In genomic region chr9:118082575-118083431, GRCm38 (mm10) we compare ENCODE assay signal across 8 mouse cellular contexts. TPM values are rescaled to one million over a fixed set of nuclear protein-coding genes. Genes with fewer than 3 reads are reported as not detected.
A peak's percentile ranks its signal among the peaks of the same experiment; 100 is the strongest.
DNase-seq lines count a peak whose midpoint lies in the region; ATAC-seq and TF ChIP-seq lines count a peak whose summit lies in the region.

No protein-coding gene starts in this region.

- no peaks in the 10 kb centered on the region for H3K27me3 ChIP-seq in kidney, embryonic 16.5 days (ENCODE audit: insufficient read depth, low read length)
- H3K27me3 ChIP-seq in limb, embryonic 12.5 days: no peaks in the 10 kb centered on the region
- H3K27me3 ChIP-seq in neural tube, embryonic 12.5 days (replicated peaks): no peaks in the 10 kb centered on the region

- peak overlapping the region; percentile 37 for H3K4me3 ChIP-seq in kidney, embryonic 16.5 days (ENCODE audit: low read length)
- H3K4me3 ChIP-seq in embryonic fibroblast, embryonic 13.5 days (ENCODE audit: insufficient read depth, low read length): peak overlapping the region; percentile 11; the same call in 1 of the 2 replicates
- peak overlapping the region; percentile 32 for H3K4me3 ChIP-seq in limb, embryonic 12.5 days (replicated peaks)
- H3K4me3 ChIP-seq in neural tube, embryonic 12.5 days: peak overlapping the region; percentile 24; the same call in 1 of the 2 replicates

- no peak overlapping the region for H3K27ac ChIP-seq in kidney, embryonic 16.5 days (ENCODE audit: low read length)
- no peak overlapping the region for H3K27ac ChIP-seq in embryonic fibroblast, embryonic 13.5 days (ENCODE audit: insufficient read depth, low read length)
- H3K27ac ChIP-seq in limb, embryonic 12.5 days: peak overlapping the region; percentile 50; the same call in 1 of the 2 replicates
- H3K27ac ChIP-seq in neural tube, embryonic 12.5 days: no peak overlapping the region

- peak; percentile 57; the same call in 1 of the 2 replicates for TF ChIP-seq POLR2A in embryonic fibroblast, embryonic 13.5 days (IDR thresholded peaks at IDR 0.05; ENCODE audit: low read depth, low read length)

- peak overlapping the region; percentile 64 for H3K4me2 ChIP-seq in kidney, embryonic 16.5 days (replicated peaks; ENCODE audit: low read depth, low read length)
- peak overlapping the region; percentile 62 for H3K4me2 ChIP-seq in limb, embryonic 12.5 days
- H3K4me2 ChIP-seq in neural tube, embryonic 12.5 days (replicated peaks): peak overlapping the region; percentile 57

- peaks cover 9% of the 10 kb centered on the region; the same call in 1 of the 2 replicates for H3K4me1 ChIP-seq in kidney, embryonic 16.5 days (ENCODE audit: insufficient read depth, low read length)
- no peaks in the 10 kb centered on the region for H3K4me1 ChIP-seq in embryonic fibroblast, embryonic 13.5 days (ENCODE audit: control insufficient read depth, insufficient read depth, low read length)
- H3K4me1 ChIP-seq in limb, embryonic 12.5 days (replicated peaks): peaks cover 11% of the 10 kb centered on the region
- peaks cover 6% of the 10 kb centered on the region for H3K4me1 ChIP-seq in neural tube, embryonic 12.5 days

- peak overlapping the region; percentile 32 for H3K9ac ChIP-seq in kidney, embryonic 16.5 days (replicated peaks; ENCODE audit: low read length)
- peak overlapping the region; percentile 44 for H3K9ac ChIP-seq in limb, embryonic 12.5 days (replicated peaks)
- H3K9ac ChIP-seq in neural tube, embryonic 12.5 days: peak overlapping the region; percentile 33; the same call in 1 of the 2 replicates

- no peaks in the 10 kb centered on the region for H3K36me3 ChIP-seq in kidney, embryonic 16.5 days (ENCODE audit: insufficient read depth, low read length)
- H3K36me3 ChIP-seq in limb, embryonic 12.5 days: no peaks in the 10 kb centered on the region
- H3K36me3 ChIP-seq in neural tube, embryonic 12.5 days: no peaks in the 10 kb centered on the region

- TF ChIP-seq CTCF in embryonic fibroblast, embryonic 13.5 days (IDR thresholded peaks at IDR 0.05; ENCODE audit: borderline replicate concordance, insufficient read depth, low read length): no peak

- no peaks in the 10 kb centered on the region for H3K9me3 ChIP-seq in kidney, embryonic 16.5 days (ENCODE audit: low read length)
- H3K9me3 ChIP-seq in limb, embryonic 12.5 days: no peaks in the 10 kb centered on the region
- no peaks in the 10 kb centered on the region for H3K9me3 ChIP-seq in neural tube, embryonic 12.5 days

- DNase-seq in kidney, postnatal 14 days: no peak
- DNase-seq in cerebellum, adult 9-10 months: no peak
- DNase-seq in urinary bladder, postnatal 36 days (ENCODE audit: low spot score in 2 of 2): no peak
- no peak for DNase-seq in left cerebral cortex, adult 11 months (ENCODE audit: low spot score)

- ATAC-seq in kidney, embryonic 16.5 days (ENCODE audit: low FRiP score, low TSS enrichment): peak; percentile 87
- ATAC-seq in limb, embryonic 12.5 days (ENCODE audit: insufficient number of reproducible peaks, insufficient read depth, low FRiP score, low TSS enrichment, low read depth): no peak
- ATAC-seq in neural tube, embryonic 12.5 days (ENCODE audit: low FRiP score, low read depth): peak; percentile 48; the same call in 1 of the 2 replicates

- 11% methylated on average over 22 of the region's 22 CpGs for WGBS in kidney, embryonic 16.5 days
- 26% methylated on average over 22 of the region's 22 CpGs for WGBS in limb, embryonic 12.5 days
- 23% methylated on average over 22 of the region's 22 CpGs for WGBS in neural tube, embryonic 12.5 days

RNA-seq across cellular contexts. Expression of gene Azi2, which starts 42.5 kb away (rescaled TPM):
- polyA plus RNA-seq in kidney, embryonic 16.5 days (2015; fragmentation: Nextera tagmentation; extraction: Ambion mirVana): 68.3 and 72.9 TPM in 2 replicates
- 87.5 and 87.9 TPM in 2 replicates for polyA plus RNA-seq in embryonic fibroblast, embryonic 13.5 days (2011; ENCODE audit: insufficient read length, low read depth, missing spikeins)
- 70.5 and 77.5 TPM in 2 replicates for polyA plus RNA-seq in limb, embryonic 12.5 days (2016; fragmentation: Nextera tagmentation; extraction: Ambion mirVana)
- polyA plus RNA-seq in neural tube, embryonic 12.5 days (2016; fragmentation: Nextera tagmentation; extraction: Ambion mirVana): 84.1 and 88.1 TPM in 2 replicates
